Mouse (Mus musculus): Measurements from ENCODE around the gene Grap. TPM values are rescaled to one million over a fixed set of nuclear protein-coding genes. Genes with fewer than 3 reads are reported as not detected.

Gene Grap
- polyA plus RNA-seq, 1 experiment from 2014 or later, result 10.1 TPM

DNA sequence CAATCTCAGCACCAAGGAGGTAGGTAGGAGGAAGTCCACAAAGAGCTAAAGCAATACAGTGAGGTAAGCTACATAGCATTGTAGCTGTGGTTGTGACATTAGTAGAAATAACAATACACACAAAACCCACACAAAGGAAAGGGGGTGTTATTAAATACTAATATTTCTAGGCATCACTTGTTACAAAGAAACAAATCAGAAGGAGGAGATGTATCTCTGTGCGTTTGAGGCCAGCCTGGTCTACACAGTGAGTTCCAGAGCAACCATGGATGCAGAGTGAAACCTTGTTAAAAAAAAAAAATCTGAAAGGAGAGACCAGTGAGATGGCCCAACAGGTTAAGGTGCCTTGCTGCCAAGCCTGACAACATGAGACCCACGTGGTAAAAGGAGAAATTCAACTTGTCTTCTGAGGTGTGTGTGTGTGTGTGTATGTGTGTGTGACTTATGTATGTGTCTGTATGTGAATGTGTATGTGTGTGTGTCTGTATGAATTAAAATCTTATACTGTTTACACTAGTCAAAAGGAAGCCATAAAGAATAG lies 6.5 kb upstream of the Grap start:
- Histone ChIP-seq H3K9me3 (ENCODE audit: control insufficient read depth, low read length) (no peaks in the 10 kb centered on the region), H3K27me3 (ENCODE audit: control insufficient read depth, insufficient read depth, low read length) (no peaks in the 10 kb centered on the region), H3K4me2 (replicated peaks) (no peak overlapping the region), H3K9ac (no peak overlapping the region), H3K4me1 (replicated peaks; ENCODE audit: control insufficient read depth, insufficient read depth, low read length) (no peaks in the 10 kb centered on the region), H3K4me3 (replicated peaks; ENCODE audit: low read length) (no peak overlapping the region), H3K27ac (no peak overlapping the region), H3K36me3 (replicated peaks; ENCODE audit: control insufficient read depth, insufficient read depth) (no peaks in the 10 kb centered on the region)
- DNase-seq (ENCODE audit: low spot score) (no peak), ATAC-seq (ENCODE audit: low FRiP score) (no peak)
- 60% methylated on average over 2 of the region's 2 CpGs for WGBS

DNA sequence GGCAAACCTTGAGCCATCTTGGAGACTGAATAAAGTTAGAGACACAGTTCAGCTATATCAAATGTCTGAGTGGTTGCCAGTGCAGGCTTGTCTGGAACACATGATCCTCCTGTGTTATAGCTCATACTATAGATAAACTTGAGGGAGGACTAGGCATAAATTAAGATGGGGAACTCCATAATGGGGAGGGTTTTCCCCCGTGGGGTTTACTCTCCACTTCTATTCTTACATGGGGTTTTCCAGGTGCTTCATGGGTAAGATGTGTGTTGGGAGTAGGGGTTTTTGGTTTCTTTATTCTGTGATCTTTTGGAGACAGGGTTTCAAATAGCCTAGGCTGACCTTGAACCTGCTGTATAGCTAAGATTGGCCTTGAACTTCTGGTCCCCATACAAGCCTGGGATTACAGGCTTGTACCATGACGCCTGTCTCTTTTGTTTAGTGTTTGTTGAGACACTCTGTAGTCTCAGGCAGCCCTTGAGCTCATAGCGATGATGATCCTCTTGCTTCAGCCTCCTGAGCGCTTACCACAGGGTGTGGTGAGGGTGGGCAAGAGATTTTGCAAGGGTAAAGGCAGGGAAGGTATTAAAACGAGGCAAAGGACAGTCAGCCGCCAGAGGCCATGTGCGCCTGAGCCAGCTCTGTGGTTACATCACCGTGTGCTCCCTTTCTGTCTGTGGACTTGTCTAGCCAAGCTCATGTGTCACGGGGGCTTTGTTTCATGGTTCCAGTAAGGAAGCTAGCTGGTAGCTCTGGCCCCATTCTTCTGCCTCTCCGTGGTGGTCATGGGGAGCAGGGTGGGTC lies 5.8 kb upstream of the Grap start:
- ATAC-seq (ENCODE audit: low FRiP score) (no peak), DNase-seq (ENCODE audit: low spot score) (no peak)
- H3K36me3 ChIP-seq (replicated peaks; ENCODE audit: control insufficient read depth, insufficient read depth), result no peaks in the 10 kb centered on the region
- 77% methylated on average over 10 of the region's 10 CpGs for WGBS
- no peaks in the 10 kb centered on the region for H3K4me1 ChIP-seq (replicated peaks; ENCODE audit: control insufficient read depth, insufficient read depth, low read length)
- no peaks in the 10 kb centered on the region for H3K27me3 ChIP-seq (ENCODE audit: control insufficient read depth, insufficient read depth, low read length)
- no peak overlapping the region for H3K4me2 ChIP-seq (replicated peaks)
- no peak overlapping the region for H3K27ac ChIP-seq
- no peak overlapping the region for H3K4me3 ChIP-seq (replicated peaks; ENCODE audit: low read length)
- H3K9ac ChIP-seq, result no peak overlapping the region
- H3K9me3 ChIP-seq (ENCODE audit: control insufficient read depth, low read length), result no peaks in the 10 kb centered on the region

DNA sequence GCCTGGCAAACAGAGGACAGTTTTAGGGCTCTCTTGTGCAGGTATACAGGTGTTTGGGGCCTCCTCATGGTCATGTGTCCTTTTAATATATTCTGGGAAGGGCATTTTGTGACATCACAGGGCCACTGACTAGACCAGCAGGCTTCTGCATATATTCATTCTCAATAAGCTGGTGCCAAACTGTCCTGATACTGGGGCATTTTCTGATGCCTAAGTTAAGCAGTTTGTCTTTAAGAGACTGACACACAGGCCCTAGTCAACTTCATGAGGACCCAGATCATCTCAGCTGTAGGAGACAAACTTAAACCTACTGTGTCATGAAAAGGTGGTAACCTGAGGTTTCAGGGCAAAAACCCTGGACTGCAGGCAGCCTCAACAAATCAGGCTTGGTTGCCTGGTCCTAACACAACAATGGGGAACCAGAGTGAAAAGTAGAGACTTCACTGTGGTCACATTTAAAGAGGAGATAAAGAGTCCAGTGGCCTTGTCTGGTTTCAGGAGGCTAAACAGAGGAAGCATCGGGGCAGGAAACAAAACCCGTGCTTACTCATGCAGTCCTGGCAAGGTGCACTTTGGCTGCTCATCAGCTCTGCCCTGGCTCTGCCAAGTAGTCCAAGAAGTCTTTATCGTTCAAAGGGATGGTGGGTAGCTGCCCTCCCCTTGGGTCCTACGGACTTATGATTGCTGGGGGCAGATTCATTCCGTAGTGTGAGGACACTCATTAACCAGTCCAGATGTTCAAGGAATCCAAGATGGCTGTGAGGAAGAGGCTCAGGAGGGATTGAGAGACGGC lies 4.9 kb upstream of the Grap start:
- no peak for ATAC-seq (ENCODE audit: low FRiP score)
- WGBS, result 89% methylated on average over 6 of the region's 6 CpGs
- no peak for DNase-seq (ENCODE audit: low spot score)

GRCm38 (mm10) chr11:61648749-61649115 lies 4.3 kb upstream of the Grap start:
- DNase-seq (ENCODE audit: low spot score) (no peak), ATAC-seq (ENCODE audit: low FRiP score) (no peak)
- Histone ChIP-seq H3K9me3 (ENCODE audit: control insufficient read depth, low read length) (no peaks in the 10 kb centered on the region), H3K9ac (no peak overlapping the region), H3K27ac (no peak overlapping the region), H3K27me3 (ENCODE audit: control insufficient read depth, insufficient read depth, low read length) (no peaks in the 10 kb centered on the region), H3K4me2 (replicated peaks) (no peak overlapping the region), H3K36me3 (replicated peaks; ENCODE audit: control insufficient read depth, insufficient read depth) (no peaks in the 10 kb centered on the region), H3K4me3 (replicated peaks; ENCODE audit: low read length) (no peak overlapping the region), H3K4me1 (replicated peaks; ENCODE audit: control insufficient read depth, insufficient read depth, low read length) (no peaks in the 10 kb centered on the region)
- WGBS, result 77% methylated on average over 7 of the region's 7 CpGs

More for the DNA sequence above, 4.9 kb upstream of the Grap start:
- Histone ChIP-seq H3K4me1 (replicated peaks; ENCODE audit: control insufficient read depth, insufficient read depth, low read length) (no peaks in the 10 kb centered on the region), H3K4me3 (replicated peaks; ENCODE audit: low read length) (no peak overlapping the region), H3K4me2 (replicated peaks) (no peak overlapping the region), H3K9ac (no peak overlapping the region), H3K36me3 (replicated peaks; ENCODE audit: control insufficient read depth, insufficient read depth) (no peaks in the 10 kb centered on the region), H3K27me3 (ENCODE audit: control insufficient read depth, insufficient read depth, low read length) (no peaks in the 10 kb centered on the region), H3K9me3 (ENCODE audit: control insufficient read depth, low read length) (no peaks in the 10 kb centered on the region), H3K27ac (no peak overlapping the region)

DNA sequence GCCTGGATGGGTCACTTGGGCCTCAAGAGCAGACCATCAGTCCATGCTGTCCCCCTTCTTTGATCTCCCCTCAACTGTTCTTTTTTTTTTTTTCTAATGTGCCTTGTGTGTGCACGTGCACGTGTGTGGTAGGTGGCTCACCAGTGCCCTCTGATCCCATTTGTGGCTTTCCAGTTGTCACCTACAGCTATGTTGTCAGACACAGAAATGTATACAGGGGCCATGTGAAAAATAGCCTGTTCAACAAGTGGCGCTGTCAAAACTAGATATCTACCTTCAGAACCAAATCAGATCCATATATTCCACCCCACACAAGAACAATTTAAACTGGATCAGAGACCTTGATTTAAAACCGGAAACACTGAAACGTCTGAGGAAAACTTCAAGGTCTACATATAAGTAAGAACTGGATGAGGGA lies 3.9 kb upstream of the Grap start:
- ATAC-seq (ENCODE audit: low FRiP score), result no peak

DNA sequence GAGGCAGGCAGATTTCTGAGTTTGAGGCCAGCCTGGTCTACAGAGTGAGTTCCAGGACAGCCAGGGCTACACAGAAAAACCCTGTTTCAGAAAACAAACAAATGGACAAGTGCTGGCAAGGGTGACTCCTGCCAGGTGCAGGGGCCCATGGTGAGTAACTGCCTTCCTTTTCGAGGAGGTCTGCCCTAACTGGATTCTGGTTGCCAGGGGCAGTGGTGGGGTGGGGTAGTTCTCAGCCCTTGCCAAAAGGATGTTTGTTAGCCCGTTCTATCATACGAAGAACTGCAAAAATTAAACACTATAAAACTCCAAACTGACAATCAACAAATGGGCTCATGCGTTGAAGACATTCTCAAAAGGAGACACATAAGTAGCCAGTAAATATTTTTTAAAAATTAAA lies 3.4 kb upstream of the Grap start:
- H3K4me2 ChIP-seq (replicated peaks), result no peak overlapping the region
- H3K4me1 ChIP-seq (replicated peaks; ENCODE audit: control insufficient read depth, insufficient read depth, low read length), result no peaks in the 10 kb centered on the region
- H3K36me3 ChIP-seq (replicated peaks; ENCODE audit: control insufficient read depth, insufficient read depth), result no peaks in the 10 kb centered on the region
- no peak for ATAC-seq (ENCODE audit: low FRiP score)
- 87% methylated on average over 4 of the region's 4 CpGs for WGBS
- H3K4me3 ChIP-seq (replicated peaks; ENCODE audit: low read length), result no peak overlapping the region
- H3K9ac ChIP-seq, result no peak overlapping the region
- H3K9me3 ChIP-seq (ENCODE audit: control insufficient read depth, low read length), result no peaks in the 10 kb centered on the region
- H3K27me3 ChIP-seq (ENCODE audit: control insufficient read depth, insufficient read depth, low read length), result no peaks in the 10 kb centered on the region
- DNase-seq (ENCODE audit: low spot score), result no peak
- no peak overlapping the region for H3K27ac ChIP-seq

More for the DNA sequence above, 3.9 kb upstream of the Grap start:
- 94% methylated on average over 5 of the region's 5 CpGs for WGBS
- Histone ChIP-seq H3K4me3 (replicated peaks; ENCODE audit: low read length) (no peak overlapping the region), H3K27me3 (ENCODE audit: control insufficient read depth, insufficient read depth, low read length) (no peaks in the 10 kb centered on the region), H3K9ac (no peak overlapping the region), H3K4me2 (replicated peaks) (no peak overlapping the region), H3K27ac (no peak overlapping the region), H3K4me1 (replicated peaks; ENCODE audit: control insufficient read depth, insufficient read depth, low read length) (no peaks in the 10 kb centered on the region), H3K36me3 (replicated peaks; ENCODE audit: control insufficient read depth, insufficient read depth) (no peaks in the 10 kb centered on the region), H3K9me3 (ENCODE audit: control insufficient read depth, low read length) (no peaks in the 10 kb centered on the region)
- no peak for DNase-seq (ENCODE audit: low spot score)

- DNase-seq (ENCODE audit: low spot score) (no peak), ATAC-seq (ENCODE audit: low FRiP score) (no peak)
- Histone ChIP-seq H3K4me3 (replicated peaks; ENCODE audit: low read length) (no peak overlapping the region), H3K9ac (no peak overlapping the region), H3K27ac (no peak overlapping the region), H3K9me3 (ENCODE audit: control insufficient read depth, low read length) (no peaks in the 10 kb centered on the region), H3K4me2 (replicated peaks) (no peak overlapping the region), H3K27me3 (ENCODE audit: control insufficient read depth, insufficient read depth, low read length) (no peaks in the 10 kb centered on the region), H3K36me3 (replicated peaks; ENCODE audit: control insufficient read depth, insufficient read depth) (no peaks in the 10 kb centered on the region), H3K4me1 (replicated peaks; ENCODE audit: control insufficient read depth, insufficient read depth, low read length) (no peaks in the 10 kb centered on the region)
- 81% methylated on average over 9 of the region's 9 CpGs for WGBS
These were observed 2.4 kb upstream of the Grap start for GRCm38 (mm10) chr11:61650470-61651265.

GRCm38 (mm10) chr11:61652216-61652615 lies 849 bp upstream of the Grap start:
- no peak overlapping the region for H3K9ac ChIP-seq
- H3K4me3 ChIP-seq (replicated peaks; ENCODE audit: low read length), result no peak overlapping the region
- no peak overlapping the region for H3K4me2 ChIP-seq (replicated peaks)
- no peaks in the 10 kb centered on the region for H3K36me3 ChIP-seq (replicated peaks; ENCODE audit: control insufficient read depth, insufficient read depth)
- H3K9me3 ChIP-seq (ENCODE audit: control insufficient read depth, low read length), result no peaks in the 10 kb centered on the region
- no peaks in the 10 kb centered on the region for H3K4me1 ChIP-seq (replicated peaks; ENCODE audit: control insufficient read depth, insufficient read depth, low read length)
- 92% methylated on average over 5 of the region's 5 CpGs for WGBS
- DNase-seq (ENCODE audit: low spot score) (no peak), ATAC-seq (ENCODE audit: low FRiP score) (no peak)
- H3K27ac ChIP-seq, result no peak overlapping the region
- no peaks in the 10 kb centered on the region for H3K27me3 ChIP-seq (ENCODE audit: control insufficient read depth, insufficient read depth, low read length)

- Histone ChIP-seq H3K36me3 (replicated peaks; ENCODE audit: control insufficient read depth, insufficient read depth) (no peaks in the 10 kb centered on the region), H3K4me2 (replicated peaks) (no peak overlapping the region), H3K9me3 (ENCODE audit: control insufficient read depth, low read length) (no peaks in the 10 kb centered on the region), H3K4me1 (replicated peaks; ENCODE audit: control insufficient read depth, insufficient read depth, low read length) (no peaks in the 10 kb centered on the region), H3K27ac (no peak overlapping the region), H3K9ac (no peak overlapping the region), H3K4me3 (replicated peaks; ENCODE audit: low read length) (no peak overlapping the region), H3K27me3 (ENCODE audit: control insufficient read depth, insufficient read depth, low read length) (no peaks in the 10 kb centered on the region)
- ATAC-seq (ENCODE audit: low FRiP score), result no peak
- no peak for DNase-seq (ENCODE audit: low spot score)
- WGBS, result 58% methylated on average over 2 of the region's 2 CpGs
These were observed 503 bp downstream of the Grap start for GRCm38 (mm10) chr11:61653568-61653967.
